Mouse (Mus musculus) bone marrow macrophage, adult 2 months (primary cell): ENCODE measurements around the gene Hoxd10.

Source experiments
- CTCF ChIP-seq: IDR thresholded peaks from 2 replicates; pipeline ENCODE4 v1.5.1; 2012; ENCODE audit warnings: low read depth, mild to moderate bottlenecking, low read length, moderate library complexity
- POLR2A ChIP-seq: IDR thresholded peaks from 2 replicates; pipeline ENCODE4 v1.6.1; 2012; ENCODE audit warnings: mild to moderate bottlenecking, low read depth, low read length, borderline replicate concordance

GRCm38 (mm10) chr2:74681594-74682531 is 9.9 kb upstream of the Hoxd10 start:
- no peak for TF ChIP-seq CTCF
- no peak for TF ChIP-seq POLR2A
